Mouse (Mus musculus): ENCODE results near the gene Son. TPM values are rescaled to one million over a fixed set of nuclear protein-coding genes. Genes with fewer than 3 reads are reported as not detected.
"Not testable (repeated sequence)": the region's sequence is repeated elsewhere in the genome, so short reads cannot be mapped to it uniquely, and the experiment has no call there.

Gene Son
- polyA plus RNA-seq, 1 experiment from 2014 or later = 156 TPM

DNA sequence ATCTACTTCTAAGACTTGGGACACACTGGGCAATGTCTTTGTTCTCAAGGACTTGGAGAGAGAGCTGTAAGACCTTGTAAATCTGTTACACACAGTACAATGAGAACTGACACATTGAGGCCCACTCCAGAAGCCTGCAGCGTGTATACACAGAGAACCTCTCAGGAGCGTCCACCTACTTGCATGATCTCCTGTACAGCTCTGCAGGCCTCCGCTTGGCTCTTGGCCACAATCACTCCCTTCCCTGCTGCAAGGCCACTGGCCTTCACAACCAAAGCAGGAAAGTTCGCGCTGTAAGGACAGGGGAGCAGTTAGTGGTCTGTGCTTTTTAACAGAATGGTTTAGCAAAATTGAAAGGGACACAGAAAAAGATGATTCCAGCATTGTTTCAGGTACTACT is 8.1 kb upstream of the Son start:
- Histone ChIP-seq H3K27me3 (no peaks in the 10 kb centered on the region), H3K4me1 (replicated peaks) (no peaks in the 10 kb centered on the region), H3K27ac (no peak overlapping the region), H3K9me3 (no peaks in the 10 kb centered on the region), H3K4me3 (replicated peaks) (no peak overlapping the region), H3K9ac (replicated peaks) (no peak overlapping the region), H3K4me2 (no peak overlapping the region), H3K36me3 (peaks cover 88% of the 10 kb centered on the region)
- no peak for ATAC-seq (ENCODE audit: insufficient number of reproducible peaks, insufficient read depth, low FRiP score, low TSS enrichment, low read depth)
- 92% methylated on average over 5 of the region's 5 CpGs for WGBS

DNA sequence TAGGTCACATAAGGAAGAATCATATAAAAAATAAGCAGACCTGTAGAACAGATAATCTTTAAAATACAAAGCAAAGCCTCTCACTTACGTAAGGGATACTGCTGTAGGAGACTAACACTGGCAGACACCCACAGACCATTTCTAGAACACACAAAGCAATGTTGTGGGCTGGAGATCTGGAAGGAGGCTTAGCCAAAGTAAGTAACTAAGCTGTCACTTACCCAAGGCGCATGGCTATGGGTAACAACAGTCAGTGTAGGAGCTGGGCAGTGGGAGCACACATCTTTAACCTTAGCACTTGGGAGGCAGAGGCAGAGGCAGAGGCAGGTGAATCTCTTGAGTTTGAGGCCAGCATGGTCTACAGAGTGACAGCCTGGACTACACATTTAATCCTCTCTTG is 7.7 kb upstream of the Son start:
- Histone ChIP-seq H3K4me3 (replicated peaks) (no peak overlapping the region), H3K9me3 (no peaks in the 10 kb centered on the region), H3K27ac (no peak overlapping the region), H3K27me3 (no peaks in the 10 kb centered on the region), H3K36me3 (peaks cover 83% of the 10 kb centered on the region), H3K4me1 (replicated peaks) (no peaks in the 10 kb centered on the region), H3K9ac (replicated peaks) (no peak overlapping the region), H3K4me2 (no peak overlapping the region)
- 91% methylated on average over 2 of the region's 2 CpGs for WGBS
- no peak for ATAC-seq (ENCODE audit: insufficient number of reproducible peaks, insufficient read depth, low FRiP score, low TSS enrichment, low read depth)

DNA sequence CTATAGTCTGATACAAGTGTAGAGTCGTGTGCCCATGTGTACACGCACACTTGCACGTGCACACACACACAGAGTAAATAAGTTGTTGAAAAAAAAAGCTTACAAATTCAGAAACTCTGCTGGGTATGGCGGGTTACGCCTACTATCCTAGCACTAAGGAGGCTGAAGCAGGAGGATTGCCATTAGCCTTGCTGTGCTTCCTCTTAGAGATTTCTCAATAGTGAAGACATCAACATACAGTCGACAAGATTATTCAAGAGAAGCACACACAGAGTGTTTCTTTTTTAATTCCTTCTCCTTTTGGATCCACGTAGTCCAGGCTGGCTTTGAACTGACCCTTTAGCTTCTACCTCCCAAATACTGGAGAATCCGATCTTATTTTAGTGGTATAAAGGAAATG is 7.1 kb upstream of the Son start:
- no peaks in the 10 kb centered on the region for H3K9me3 ChIP-seq
- no peak overlapping the region for H3K9ac ChIP-seq (replicated peaks)
- no peak overlapping the region for H3K4me2 ChIP-seq
- no peaks in the 10 kb centered on the region for H3K27me3 ChIP-seq
- H3K36me3 ChIP-seq = peaks cover 79% of the 10 kb centered on the region
- WGBS = 93% methylated on average over 8 of the region's 8 CpGs
- no peaks in the 10 kb centered on the region for H3K4me1 ChIP-seq (replicated peaks)
- ATAC-seq (ENCODE audit: insufficient number of reproducible peaks, insufficient read depth, low FRiP score, low TSS enrichment, low read depth) = no peak
- H3K27ac ChIP-seq = no peak overlapping the region
- no peak overlapping the region for H3K4me3 ChIP-seq (replicated peaks)

DNA sequence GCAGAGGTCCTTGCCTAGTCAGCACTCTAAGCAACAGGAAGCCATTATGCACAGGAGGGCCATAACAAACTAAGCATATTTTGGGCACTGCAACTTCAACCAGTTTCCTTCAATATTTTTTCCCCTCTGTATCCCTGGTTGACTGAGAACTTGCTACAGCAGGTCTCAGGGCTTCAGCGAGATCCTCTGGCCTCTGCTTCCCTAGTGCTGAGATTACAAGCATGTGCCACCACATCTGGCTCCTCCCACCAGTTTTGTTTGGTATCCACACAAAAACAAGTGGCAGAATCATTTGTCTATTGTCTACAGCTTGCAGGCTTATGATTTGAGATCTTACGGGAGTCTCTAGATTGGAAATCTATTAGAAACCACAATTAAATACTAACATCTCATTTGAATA is 2.4 kb upstream of the Son start:
- peaks cover 32% of the 10 kb centered on the region for H3K36me3 ChIP-seq
- 85% methylated on average over 2 of the region's 2 CpGs for WGBS
- no peak overlapping the region for H3K4me3 ChIP-seq (replicated peaks)
- H3K4me2 ChIP-seq = no peak overlapping the region; the same call in 1 of the 2 replicates
- peaks cover 7% of the 10 kb centered on the region for H3K4me1 ChIP-seq (replicated peaks)
- no peak for ATAC-seq (ENCODE audit: insufficient number of reproducible peaks, insufficient read depth, low FRiP score, low TSS enrichment, low read depth)
- H3K9ac ChIP-seq (replicated peaks) = no peak overlapping the region
- no peaks in the 10 kb centered on the region for H3K27me3 ChIP-seq
- H3K9me3 ChIP-seq = no peaks in the 10 kb centered on the region
- no peak overlapping the region for H3K27ac ChIP-seq

DNA sequence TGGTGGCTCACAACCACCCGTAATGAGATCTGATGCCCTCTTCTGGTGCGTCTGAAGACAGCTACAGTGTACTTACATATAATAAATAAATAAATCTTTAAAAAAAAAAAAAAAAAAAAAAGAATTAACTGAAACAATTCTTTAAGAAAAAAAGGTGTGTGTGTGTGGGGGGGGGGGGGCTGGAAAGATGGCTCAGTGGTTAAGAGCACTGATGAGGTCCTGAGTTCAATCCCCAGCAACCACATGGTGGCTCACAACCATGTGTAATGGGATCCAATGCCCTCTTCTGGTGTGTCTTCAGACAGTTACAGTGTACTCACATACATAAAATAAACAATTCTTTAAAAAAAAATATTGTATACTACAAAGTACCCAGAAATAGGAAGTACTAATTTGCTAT is 1.9 kb upstream of the Son start:
- H3K4me3 ChIP-seq (replicated peaks); H3K9ac ChIP-seq (replicated peaks); H3K9me3 ChIP-seq; H3K4me1 ChIP-seq (replicated peaks); H3K27ac ChIP-seq; ATAC-seq (ENCODE audit: insufficient number of reproducible peaks, insufficient read depth, low FRiP score, low TSS enrichment, low read depth); H3K27me3 ChIP-seq: not testable (repeated sequence)
- H3K36me3 ChIP-seq = peaks cover 27% of the 10 kb centered on the region
- WGBS = 50% methylated on average over 1 of the region's 2 CpGs
- peak overlapping the region; percentile 87; the same call in 1 of the 2 replicates for H3K4me2 ChIP-seq

DNA sequence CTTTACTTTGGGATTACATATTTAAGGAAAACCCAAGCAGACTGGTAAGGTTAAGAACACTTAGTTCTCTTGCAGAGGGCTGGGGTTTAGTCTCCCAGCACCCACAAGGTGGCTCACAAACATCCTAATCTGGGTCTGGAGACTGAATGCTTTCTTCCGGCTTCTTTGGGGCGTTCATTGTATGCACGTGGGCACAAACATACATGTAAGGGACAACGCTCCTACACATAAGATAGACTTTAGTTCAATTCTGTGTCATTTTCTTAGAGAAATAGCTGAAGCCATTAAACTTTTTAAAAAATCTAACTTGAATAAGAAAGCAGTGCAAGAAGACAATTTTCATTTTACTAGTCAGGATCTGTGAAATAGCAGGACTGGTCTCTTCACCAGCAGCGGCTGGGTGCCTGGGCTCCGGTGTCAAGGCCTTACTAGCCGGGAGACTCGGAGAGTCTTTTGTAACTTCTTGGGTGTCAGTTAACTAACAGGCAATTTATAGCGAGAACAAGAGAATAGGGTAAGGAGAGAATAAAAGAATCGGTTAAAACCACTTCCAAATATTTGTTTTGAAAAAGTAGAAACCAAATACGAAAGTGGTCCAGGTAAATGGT is 1.2 kb upstream of the Son start:
- no peak for ATAC-seq (ENCODE audit: insufficient number of reproducible peaks, insufficient read depth, low FRiP score, low TSS enrichment, low read depth)

DNA sequence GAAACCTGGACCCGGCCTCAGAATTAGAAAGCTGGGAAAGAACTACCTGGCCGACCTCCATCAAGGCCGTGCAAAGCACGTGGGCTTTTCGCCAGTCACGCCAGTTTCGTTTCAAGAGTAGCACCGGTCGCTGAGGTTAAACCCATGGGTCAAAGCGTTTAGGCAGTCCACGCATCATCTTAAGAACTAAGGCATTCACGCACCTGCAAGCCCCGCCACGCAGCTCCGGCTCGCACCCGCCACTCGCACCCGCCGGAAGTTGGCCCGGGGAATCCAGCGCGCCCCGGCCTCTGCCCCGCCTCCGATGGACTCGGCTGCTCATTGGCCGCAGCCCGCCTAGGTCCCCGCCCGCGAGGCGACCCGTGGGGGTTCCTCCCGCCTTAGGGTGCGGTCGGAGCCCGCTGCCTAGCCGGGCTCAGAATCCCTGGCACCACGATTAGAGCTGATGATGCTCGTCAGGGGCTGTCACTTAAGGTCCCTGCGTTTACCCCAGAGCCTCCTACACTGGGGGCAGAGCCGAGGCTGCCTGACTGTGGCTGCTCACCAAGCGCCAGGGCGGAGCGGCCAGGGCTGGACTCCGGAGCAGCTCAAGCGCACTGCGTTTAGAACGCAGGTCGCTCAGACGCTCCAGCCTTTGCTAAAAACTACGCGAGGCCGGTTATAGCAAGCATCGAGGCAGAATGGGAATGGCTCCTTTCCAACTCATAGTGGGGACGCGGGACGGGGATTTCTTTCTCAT is 456 bp upstream of the Son start, which contains the start of gene Gart:
Gart (minus strand) TSS at position 272 of the 739 bp plus-strand sequence.
- Histone ChIP-seq H3K4me2 (peak within 1 kb of the TSS; percentile 87), H3K4me1 (replicated peaks) (peaks cover 7% of the 10 kb centered on the region), H3K9me3 (no peaks in the 10 kb centered on the region), H3K27ac (peak within 1 kb of the TSS; percentile 97), H3K27me3 (no peaks in the 10 kb centered on the region), H3K36me3 (peaks cover 24% of the 10 kb centered on the region), H3K4me3 (replicated peaks) (peak within 1 kb of the TSS; percentile 77), H3K9ac (replicated peaks) (peak within 1 kb of the TSS; percentile 90)
- ATAC-seq (ENCODE audit: insufficient number of reproducible peaks, insufficient read depth, low FRiP score, low TSS enrichment, low read depth) = peak; percentile 82
- under 1% methylated on average over 59 of the region's 59 CpGs for WGBS

More for the DNA sequence above, 1.2 kb upstream of the Son start:
- Histone ChIP-seq H3K4me1 (replicated peaks) (peaks cover 7% of the 10 kb centered on the region), H3K9me3 (no peaks in the 10 kb centered on the region), H3K27ac (peak overlapping the region; percentile 97), H3K4me2 (peak overlapping the region; percentile 87), H3K27me3 (no peaks in the 10 kb centered on the region), H3K36me3 (peaks cover 25% of the 10 kb centered on the region), H3K9ac (replicated peaks) (peak overlapping the region; percentile 90), H3K4me3 (replicated peaks) (peak overlapping the region; percentile 77)
- WGBS = 3% methylated on average over 11 of the region's 11 CpGs

DNA sequence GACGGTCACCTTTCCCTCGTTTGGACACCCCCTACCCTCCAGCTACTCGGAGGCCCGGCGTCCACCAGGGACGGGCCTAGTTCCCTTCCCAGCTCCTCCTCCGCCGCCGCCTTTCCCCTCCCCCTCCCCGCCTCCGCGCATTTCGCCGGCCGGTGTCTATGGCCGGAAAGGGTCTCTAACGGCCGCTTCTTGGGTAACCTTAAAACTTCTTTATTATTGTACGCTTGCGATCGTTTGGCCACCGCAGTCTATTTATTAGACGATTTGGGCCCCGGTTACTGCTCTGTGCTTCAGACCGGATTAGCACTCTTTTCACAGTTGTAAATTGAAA is 879 bp downstream of the Son start:
- peak; percentile 73 for ATAC-seq (ENCODE audit: insufficient number of reproducible peaks, insufficient read depth, low FRiP score, low TSS enrichment, low read depth)
- WGBS = 2% methylated on average over 25 of the region's 25 CpGs

DNA sequence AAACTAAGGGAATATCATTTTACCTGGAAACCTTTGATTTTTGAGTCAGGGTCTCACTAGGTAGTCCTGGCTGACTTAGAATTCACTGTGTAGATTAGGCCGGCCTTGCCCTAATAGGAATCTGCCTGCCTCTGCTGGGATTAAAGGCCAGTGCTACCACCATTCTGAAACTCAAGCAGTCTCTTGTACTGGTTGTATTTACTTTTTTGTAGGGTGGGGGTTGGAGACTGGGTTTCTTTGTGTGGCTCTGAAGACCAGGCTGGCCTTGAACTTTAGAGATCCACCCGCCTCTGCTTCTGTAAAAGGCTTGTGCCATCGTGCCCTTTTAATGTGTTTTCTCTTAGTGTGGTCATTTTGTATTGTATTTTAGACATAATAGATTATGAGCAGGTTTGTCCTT is 1.9 kb downstream of the Son start:
- H3K4me1 ChIP-seq (replicated peaks) = peaks cover 7% of the 10 kb centered on the region
- H3K9me3 ChIP-seq = no peaks in the 10 kb centered on the region
- 64% methylated on average over 3 of the region's 3 CpGs for WGBS
- H3K4me2 ChIP-seq = peak overlapping the region; percentile 63
- H3K9ac ChIP-seq (replicated peaks) = 0 out of 2 replicates have a peak overlapping the region, but pooled peaks have one; percentile 34
- no peak overlapping the region for H3K27ac ChIP-seq
- H3K4me3 ChIP-seq (replicated peaks) = peak overlapping the region; percentile 77
- no peak for ATAC-seq (ENCODE audit: insufficient number of reproducible peaks, insufficient read depth, low FRiP score, low TSS enrichment, low read depth)
- peaks cover 28% of the 10 kb centered on the region for H3K36me3 ChIP-seq
- no peaks in the 10 kb centered on the region for H3K27me3 ChIP-seq

More for the DNA sequence above, 879 bp downstream of the Son start:
- H3K9me3 ChIP-seq = no peaks in the 10 kb centered on the region
- H3K27me3 ChIP-seq = no peaks in the 10 kb centered on the region
- peak overlapping the region; percentile 63 for H3K4me2 ChIP-seq
- peak overlapping the region; percentile 97 for H3K27ac ChIP-seq
- peaks cover 7% of the 10 kb centered on the region for H3K4me1 ChIP-seq (replicated peaks)
- H3K9ac ChIP-seq (replicated peaks) = peak overlapping the region; percentile 90
- peak overlapping the region; percentile 77 for H3K4me3 ChIP-seq (replicated peaks)
- peaks cover 19% of the 10 kb centered on the region for H3K36me3 ChIP-seq

DNA sequence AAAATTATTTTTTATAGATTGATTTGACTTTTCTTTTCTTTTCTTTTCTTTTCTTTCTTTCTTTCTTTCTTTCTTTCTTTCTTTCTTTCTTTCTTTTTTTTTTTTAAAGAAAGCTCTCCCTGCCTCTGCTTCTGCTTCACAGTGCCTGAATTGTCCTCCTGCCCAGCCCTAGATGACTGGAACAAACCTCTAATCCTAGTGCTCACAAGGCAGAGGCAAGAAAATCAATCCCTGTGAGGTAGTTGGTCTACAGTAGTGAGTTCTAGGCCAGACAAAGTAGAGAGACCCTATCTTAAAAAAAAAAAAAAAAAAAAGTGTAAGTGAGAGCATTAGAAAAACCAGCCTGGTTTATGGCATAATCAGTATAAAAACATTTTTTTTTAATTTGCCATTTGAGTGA is 2.5 kb downstream of the Son start:
- H3K4me2 ChIP-seq = 0 out of 2 replicates have a peak overlapping the region, but pooled peaks have one; percentile 2
- H3K4me1 ChIP-seq (replicated peaks) = peaks cover 7% of the 10 kb centered on the region
- H3K36me3 ChIP-seq = peaks cover 33% of the 10 kb centered on the region
- ATAC-seq (ENCODE audit: insufficient number of reproducible peaks, insufficient read depth, low FRiP score, low TSS enrichment, low read depth) = no peak
- no peak overlapping the region for H3K27ac ChIP-seq
- H3K4me3 ChIP-seq (replicated peaks) = no peak overlapping the region
- no peaks in the 10 kb centered on the region for H3K27me3 ChIP-seq
- no peak overlapping the region for H3K9ac ChIP-seq (replicated peaks)
- no peaks in the 10 kb centered on the region for H3K9me3 ChIP-seq

DNA sequence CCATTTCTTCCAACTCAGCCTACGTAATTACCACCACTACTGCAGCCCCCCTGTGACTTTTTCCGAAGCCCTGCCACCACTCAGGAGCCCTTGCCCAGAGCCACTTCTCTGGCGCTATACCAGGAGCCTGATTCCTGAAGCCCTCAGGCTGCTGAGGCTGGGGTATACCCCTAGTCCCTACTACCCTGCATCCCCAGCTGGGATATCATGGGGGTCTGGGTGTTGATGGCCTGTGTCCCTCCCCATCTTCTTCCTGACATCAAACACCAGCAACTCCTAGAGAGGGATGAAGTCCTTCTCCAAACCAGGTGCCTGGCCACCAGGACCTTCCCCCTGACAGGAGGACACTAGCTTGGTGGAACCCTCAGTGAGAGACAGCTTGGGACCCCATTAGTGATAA is 4.9 kb downstream of the Son start:
- peaks cover 57% of the 10 kb centered on the region for H3K36me3 ChIP-seq

More for the DNA sequence above, 4.9 kb downstream of the Son start:
- no peak for ATAC-seq (ENCODE audit: insufficient number of reproducible peaks, insufficient read depth, low FRiP score, low TSS enrichment, low read depth)
- no peak overlapping the region for H3K4me2 ChIP-seq
- H3K9me3 ChIP-seq = no peaks in the 10 kb centered on the region
- H3K4me3 ChIP-seq (replicated peaks) = no peak overlapping the region
- H3K9ac ChIP-seq (replicated peaks) = no peak overlapping the region
- H3K4me1 ChIP-seq (replicated peaks) = peaks cover 4% of the 10 kb centered on the region
- WGBS = 95% methylated on average over 3 of the region's 3 CpGs
- H3K27me3 ChIP-seq = no peaks in the 10 kb centered on the region
- no peak overlapping the region for H3K27ac ChIP-seq
